Mouse (Mus musculus): Measurements from ENCODE around the gene Nudt3. TPM values are rescaled to one million over a fixed set of nuclear protein-coding genes. Genes with fewer than 3 reads are reported as not detected.
A peak's percentile ranks its signal among the peaks of the same experiment; 100 is the strongest.

Gene Nudt3
- polyA plus RNA-seq, 1 experiment: 43.2 TPM

DNA sequence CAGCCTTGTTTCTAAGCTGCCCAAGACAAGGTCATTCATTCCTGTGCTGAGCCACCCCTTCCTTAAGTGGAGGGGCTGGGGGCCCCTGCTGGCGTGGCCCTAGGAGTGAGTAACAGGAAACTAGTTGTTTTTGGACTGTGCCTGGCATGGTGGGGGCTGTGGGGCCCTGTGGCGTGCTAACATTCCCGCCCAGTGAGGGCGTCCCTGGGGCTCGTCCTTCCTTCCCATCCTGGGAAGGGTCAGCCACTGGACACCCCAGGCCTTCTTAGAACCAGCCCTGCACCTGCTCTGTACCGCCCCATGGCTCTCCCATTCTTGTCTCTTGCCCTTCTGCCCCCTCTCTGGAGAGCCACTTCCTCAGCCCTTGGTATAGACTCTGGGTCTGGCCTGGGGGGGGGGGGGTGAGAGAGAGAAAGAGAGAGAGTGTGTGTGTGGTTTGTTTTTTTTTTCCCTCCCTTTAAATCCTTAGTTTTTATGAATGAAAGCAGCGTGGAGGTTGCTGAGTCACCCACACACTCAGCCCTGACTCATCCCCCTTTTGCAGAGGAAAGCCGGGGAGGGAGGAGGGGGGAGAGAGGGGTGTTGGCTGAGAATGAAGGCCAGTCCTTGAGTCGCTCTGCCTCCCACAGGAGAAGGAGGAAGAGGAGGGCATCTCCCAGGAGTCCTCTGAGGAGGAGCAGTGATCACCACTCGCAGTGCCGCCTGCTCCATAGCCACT, 61.3 kb downstream of the Nudt3 start:
- H3K36me3 ChIP-seq (ENCODE audit: control insufficient read depth, insufficient read depth, low read length): peaks cover 14% of the 10 kb centered on the region
- DNase-seq (ENCODE audit: low read depth in 1 of 2, low spot score in 2 of 2): no peak
- H3K4me3 ChIP-seq (ENCODE audit: extremely low read depth, insufficient read depth, insufficient read length): no peak overlapping the region
- peaks cover 23% of the 10 kb centered on the region; the same call in 1 of the 2 replicates for H3K4me1 ChIP-seq (ENCODE audit: control insufficient read depth, insufficient read depth, insufficient read length)
- H3K27me3 ChIP-seq (ENCODE audit: control insufficient read depth, insufficient read depth, low read length): no peaks in the 10 kb centered on the region
- TF ChIP-seq CTCF (IDR thresholded peaks at IDR 0.05; ENCODE audit: extremely low read depth, insufficient read depth, insufficient read length, insufficient replicate concordance): no peak
- no peak for TF ChIP-seq POLR2A (IDR thresholded peaks at IDR 0.05; ENCODE audit: low read depth, low read length)
- no peak overlapping the region for H3K27ac ChIP-seq (ENCODE audit: insufficient read depth, low read length)
- WGBS: 58% methylated on average over 11 of the region's 11 CpGs

DNA sequence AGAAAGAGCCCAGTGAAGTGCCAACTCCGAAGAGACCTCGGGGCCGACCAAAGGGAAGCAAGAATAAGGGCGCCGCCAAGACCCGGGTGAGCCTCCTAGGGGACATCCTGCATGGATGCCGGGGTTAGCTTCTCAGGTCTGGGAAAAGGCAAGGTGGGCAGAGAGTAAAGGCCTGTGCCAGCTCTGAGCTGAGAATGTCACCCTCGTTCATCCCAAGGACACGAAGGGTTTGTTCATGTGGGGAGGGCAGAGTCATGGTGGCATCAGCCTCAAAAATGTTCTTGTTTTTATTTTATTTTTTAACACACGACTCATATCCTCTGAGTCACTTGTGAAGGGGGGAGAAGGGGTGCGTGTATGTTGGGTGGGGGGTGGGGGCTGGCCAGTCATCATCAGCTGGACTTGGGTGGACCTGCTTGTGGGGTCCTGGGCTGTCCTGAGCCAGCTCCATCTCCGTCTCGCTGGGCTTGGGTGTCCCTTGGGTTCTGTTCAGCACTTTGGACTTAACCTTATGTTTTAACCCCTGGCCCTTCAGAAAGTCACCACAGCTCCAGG, 62.3 kb downstream of the Nudt3 start:
- WGBS: 85% methylated on average over 13 of the region's 13 CpGs
- H3K4me1 ChIP-seq (ENCODE audit: control insufficient read depth, insufficient read depth, insufficient read length): peaks cover 27% of the 10 kb centered on the region
- DNase-seq (ENCODE audit: low read depth in 1 of 2, low spot score in 2 of 2): no peak
- peaks cover 14% of the 10 kb centered on the region for H3K36me3 ChIP-seq (ENCODE audit: control insufficient read depth, insufficient read depth, low read length)
- no peak overlapping the region for H3K4me3 ChIP-seq (ENCODE audit: extremely low read depth, insufficient read depth, insufficient read length)
- TF ChIP-seq POLR2A (IDR thresholded peaks at IDR 0.05; ENCODE audit: low read depth, low read length): no peak
- TF ChIP-seq CTCF (IDR thresholded peaks at IDR 0.05; ENCODE audit: extremely low read depth, insufficient read depth, insufficient read length, insufficient replicate concordance): no peak
- no peak overlapping the region for H3K27ac ChIP-seq (ENCODE audit: insufficient read depth, low read length)
- H3K27me3 ChIP-seq (ENCODE audit: control insufficient read depth, insufficient read depth, low read length): no peaks in the 10 kb centered on the region

DNA sequence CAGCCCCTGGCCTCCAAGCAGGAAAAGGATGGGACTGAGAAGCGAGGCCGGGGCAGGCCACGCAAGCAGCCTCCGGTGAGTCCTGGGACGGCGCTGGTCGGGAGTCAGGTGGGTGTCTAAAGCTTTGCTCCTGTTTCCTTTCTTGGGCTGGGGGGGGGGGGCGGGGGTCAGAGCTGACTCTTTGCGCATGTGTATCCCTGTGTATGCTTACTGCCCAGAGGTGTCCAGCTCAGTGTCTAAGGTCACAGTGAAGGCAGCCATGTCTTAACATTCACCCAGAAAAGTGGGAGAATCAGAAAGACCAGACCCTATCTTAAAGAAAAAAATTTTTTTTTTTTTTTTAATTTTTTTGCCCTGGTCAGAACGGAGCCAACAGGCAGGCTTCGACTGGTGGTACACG, 63.7 kb downstream of the Nudt3 start:
- Histone ChIP-seq H3K4me3 (ENCODE audit: extremely low read depth, insufficient read depth, insufficient read length) (no peak overlapping the region), H3K36me3 (ENCODE audit: control insufficient read depth, insufficient read depth, low read length) (peaks cover 14% of the 10 kb centered on the region), H3K27me3 (ENCODE audit: control insufficient read depth, insufficient read depth, low read length) (no peaks in the 10 kb centered on the region), H3K27ac (ENCODE audit: insufficient read depth, low read length) (no peak overlapping the region), H3K4me1 (ENCODE audit: control insufficient read depth, insufficient read depth, insufficient read length) (peaks cover 34% of the 10 kb centered on the region)
- WGBS: 61% methylated on average over 12 of the region's 12 CpGs
- no peak for TF ChIP-seq POLR2A (IDR thresholded peaks at IDR 0.05; ENCODE audit: low read depth, low read length)
- TF ChIP-seq CTCF (IDR thresholded peaks at IDR 0.05; ENCODE audit: extremely low read depth, insufficient read depth, insufficient read length, insufficient replicate concordance): no peak
- no peak for DNase-seq (ENCODE audit: low read depth in 1 of 2, low spot score in 2 of 2)

DNA sequence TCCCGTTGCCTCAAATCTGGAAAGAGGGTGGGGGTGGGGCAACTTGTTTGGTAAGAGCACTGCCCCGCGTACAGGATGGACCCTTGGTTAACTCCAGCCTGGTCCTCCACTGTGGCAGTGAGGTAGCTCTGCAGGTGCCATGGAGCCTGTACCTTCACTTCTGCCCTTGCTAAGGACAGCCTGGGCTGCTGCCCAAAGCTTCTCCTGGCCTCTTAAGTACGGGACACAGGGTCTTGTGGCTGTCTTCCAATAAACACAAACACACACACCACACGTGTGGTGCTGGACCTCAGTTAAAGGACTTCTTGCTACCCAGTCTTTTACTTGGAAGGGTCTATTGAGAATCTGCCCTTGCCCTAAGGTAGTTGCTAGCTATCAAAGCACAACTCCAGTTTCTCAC, 64.5 kb downstream of the Nudt3 start:
- Histone ChIP-seq H3K27ac (ENCODE audit: insufficient read depth, low read length) (no peak overlapping the region), H3K27me3 (ENCODE audit: control insufficient read depth, insufficient read depth, low read length) (no peaks in the 10 kb centered on the region), H3K4me3 (ENCODE audit: extremely low read depth, insufficient read depth, insufficient read length) (no peak overlapping the region), H3K36me3 (ENCODE audit: control insufficient read depth, insufficient read depth, low read length) (peaks cover 14% of the 10 kb centered on the region), H3K4me1 (ENCODE audit: control insufficient read depth, insufficient read depth, insufficient read length) (peaks cover 32% of the 10 kb centered on the region)
- WGBS: 25% methylated on average over 5 of the region's 5 CpGs
- TF ChIP-seq CTCF (IDR thresholded peaks at IDR 0.05; ENCODE audit: extremely low read depth, insufficient read depth, insufficient read length, insufficient replicate concordance) (no peak), POLR2A (IDR thresholded peaks at IDR 0.05; ENCODE audit: low read depth, low read length) (no peak)
- DNase-seq (ENCODE audit: low read depth in 1 of 2, low spot score in 2 of 2): no peak

DNA sequence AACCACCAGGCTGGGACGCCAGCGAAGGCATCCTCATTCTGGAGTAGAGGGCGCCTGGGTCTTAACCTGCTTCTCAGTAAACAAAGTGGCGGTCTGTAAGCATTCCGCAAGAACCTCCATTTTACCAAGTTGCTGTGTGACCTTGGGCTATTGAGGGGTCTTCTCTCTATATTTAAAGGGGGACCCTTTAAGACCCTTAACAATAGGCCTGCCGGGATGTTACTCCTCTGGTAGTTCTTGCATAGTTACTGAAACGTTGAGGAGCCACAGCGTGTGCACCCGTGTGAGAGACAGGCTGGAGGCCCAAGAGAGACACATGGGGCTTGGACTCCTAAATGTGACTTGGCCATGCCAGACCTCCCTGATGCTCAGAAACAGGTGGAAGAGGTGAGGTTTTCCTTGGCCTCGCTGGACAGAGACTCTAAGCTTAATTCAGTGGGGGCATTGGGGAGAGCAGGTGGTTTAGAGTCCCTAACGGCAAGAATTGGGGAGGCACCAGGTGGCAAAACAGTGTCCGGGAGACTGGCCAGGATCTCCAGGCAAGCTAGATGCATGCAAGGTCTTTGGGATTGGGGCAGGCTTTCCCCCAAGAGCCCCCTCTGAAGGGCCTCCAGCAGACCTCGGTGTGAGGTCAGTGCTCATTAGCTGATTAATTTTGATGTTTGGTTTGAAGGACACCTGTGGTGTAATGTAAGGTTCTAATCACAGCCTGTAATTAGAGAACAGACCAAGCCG, 65.2 kb downstream of the Nudt3 start:
- H3K4me1 ChIP-seq (ENCODE audit: control insufficient read depth, insufficient read depth, insufficient read length): peaks cover 32% of the 10 kb centered on the region
- 9% methylated on average over 14 of the region's 14 CpGs for WGBS
- no peak for TF ChIP-seq CTCF (IDR thresholded peaks at IDR 0.05; ENCODE audit: extremely low read depth, insufficient read depth, insufficient read length, insufficient replicate concordance)
- no peak for TF ChIP-seq POLR2A (IDR thresholded peaks at IDR 0.05; ENCODE audit: low read depth, low read length)
- no peak for DNase-seq (ENCODE audit: low read depth in 1 of 2, low spot score in 2 of 2)
- peak overlapping the region; percentile 73 for H3K4me3 ChIP-seq (ENCODE audit: extremely low read depth, insufficient read depth, insufficient read length)
- H3K27ac ChIP-seq (ENCODE audit: insufficient read depth, low read length): peak overlapping the region; percentile 97
- H3K36me3 ChIP-seq (ENCODE audit: control insufficient read depth, insufficient read depth, low read length): peaks cover 14% of the 10 kb centered on the region
- no peaks in the 10 kb centered on the region for H3K27me3 ChIP-seq (ENCODE audit: control insufficient read depth, insufficient read depth, low read length)

DNA sequence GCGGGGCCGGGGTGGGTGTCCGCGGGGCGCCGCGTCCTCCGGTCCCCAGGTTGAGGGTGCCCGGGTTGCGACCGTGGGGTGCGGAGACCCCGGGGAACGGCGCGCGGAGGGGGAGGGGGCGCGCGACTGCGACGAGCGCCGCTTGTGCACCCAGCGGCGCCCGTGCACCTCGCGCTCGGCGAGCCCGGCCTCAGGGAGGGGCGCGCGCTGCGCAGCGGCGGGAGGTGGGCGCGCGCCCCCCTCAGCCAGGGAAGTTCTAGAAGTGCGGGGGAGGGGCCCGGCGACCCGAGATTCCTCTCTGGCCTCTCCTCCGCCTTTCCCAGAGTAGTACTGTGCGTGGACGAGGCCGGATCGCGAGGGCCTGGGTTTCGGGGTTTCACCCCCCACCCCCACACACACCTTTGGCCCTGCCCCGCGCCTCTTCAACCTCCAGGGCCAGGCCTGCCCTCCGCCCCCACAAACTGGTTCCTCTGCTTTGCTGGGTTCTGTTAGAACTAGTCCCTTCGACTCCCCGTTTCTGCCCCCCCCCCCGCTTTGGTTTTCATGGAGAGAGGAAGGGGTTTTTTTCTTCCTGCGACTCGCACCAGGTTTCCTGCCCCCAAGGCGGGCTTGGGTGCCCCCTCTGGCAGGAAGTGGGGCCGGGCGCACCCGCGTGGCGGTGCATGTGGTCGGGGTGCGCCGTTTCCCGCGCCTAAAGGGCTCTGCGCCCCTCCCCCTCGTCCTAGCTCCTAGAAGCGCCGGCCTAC, 65.9 kb downstream of the Nudt3 start:
- no peak for TF ChIP-seq POLR2A (IDR thresholded peaks at IDR 0.05; ENCODE audit: low read depth, low read length)
- no peak for TF ChIP-seq CTCF (IDR thresholded peaks at IDR 0.05; ENCODE audit: extremely low read depth, insufficient read depth, insufficient read length, insufficient replicate concordance)
- DNase-seq (ENCODE audit: low read depth in 1 of 2, low spot score in 2 of 2): peak; percentile 35 to 71
- WGBS: under 1% methylated on average over 69 of the region's 75 CpGs
- Histone ChIP-seq H3K36me3 (ENCODE audit: control insufficient read depth, insufficient read depth, low read length) (peaks cover 14% of the 10 kb centered on the region), H3K4me1 (ENCODE audit: control insufficient read depth, insufficient read depth, insufficient read length) (peaks cover 32% of the 10 kb centered on the region), H3K27me3 (ENCODE audit: control insufficient read depth, insufficient read depth, low read length) (no peaks in the 10 kb centered on the region), H3K27ac (ENCODE audit: insufficient read depth, low read length) (peak overlapping the region; percentile 97), H3K4me3 (ENCODE audit: extremely low read depth, insufficient read depth, insufficient read length) (peak overlapping the region; percentile 73)
